Mouse (Mus musculus) forebrain, postnatal 0 days (tissue): Measurements from ENCODE around the gene Ccdc57. TPM values are rescaled to one million over a fixed set of nuclear protein-coding genes. Genes with fewer than 3 reads are reported as not detected.

Experiments
- ATAC-seq: fragments of 200-750 bp; cut with Nextera tagmentation; 2 replicates; pipeline ENCODE4 v1.8.0; 2017; ENCODE audit warnings: mild to moderate bottlenecking, moderate library complexity
- DNase-seq: peaks from one replicate; pipeline ENCODE4 v3.0.0-alpha.2; 2015
- H3K27ac ChIP-seq: fragments of 300-500 bp; sonication (generic); 2 replicates; pipeline ENCODE4 v1.5.1; 2014; ENCODE audit warnings: low read depth, mild to moderate bottlenecking, antibody characterized with exemption, low read length, moderate library complexity, mixed read lengths
- H3K27me3 ChIP-seq: fragments of 300-500 bp; sonication (generic); 2 replicates; pipeline ENCODE4 v1.6.1; 2014; ENCODE audit warnings: mild to moderate bottlenecking, low read length, mixed read lengths; ENCODE audit not compliant: insufficient read depth
- H3K36me3 ChIP-seq: fragments of 300-500 bp; sonication (generic); 2 replicates; pipeline ENCODE4 v1.6.1; 2014; ENCODE audit warnings: mild to moderate bottlenecking, moderate library complexity; ENCODE audit not compliant: insufficient read depth
- H3K4me1 ChIP-seq: fragments of 300-500 bp; sonication (generic); 2 replicates; pipeline ENCODE4 v1.6.1; 2014; ENCODE audit warnings: antibody characterized with exemption; ENCODE audit not compliant: insufficient read depth
- H3K4me2 ChIP-seq: fragments of 300-500 bp; sonication (generic); 2 replicates; pipeline ENCODE4 v1.6.1; 2014; ENCODE audit warnings: low read depth, mild to moderate bottlenecking, moderate library complexity
- H3K4me3 ChIP-seq: fragments of 300-500 bp; sonication (generic); 2 replicates; pipeline ENCODE4 v1.5.1; 2014; ENCODE audit warnings: low read depth, low read length, mixed read lengths
- H3K9ac ChIP-seq: fragments of 300-500 bp; sonication (generic); 2 replicates; pipeline ENCODE4 v1.6.1; 2014; ENCODE audit warnings: mild to moderate bottlenecking
- H3K9me3 ChIP-seq: fragments of 300-500 bp; sonication (generic); 2 replicates; pipeline ENCODE4 v1.6.1; 2016; ENCODE audit warnings: low read length
- CTCF ChIP-seq: sonication (generic); IDR thresholded peaks from 2 replicates; pipeline ENCODE4 v1.5.1; 2016; ENCODE audit warnings: antibody characterized with exemption, control low read depth, low read depth
- WGBS: fragments of 180-500 bp; shearing (Covaris S2); extraction: QIAGEN DNeasy Blood & Tissue Kit; methylation state at CpG from one replicate; pipeline ENCODE4 v1.1.7; 2014; 5-methylcytosine and 5-hydroxymethylcytosine counted together
- polyA plus RNA-seq: library from polyadenylated mRNA; unstranded; fragments of >200 nt; fragmentation: Nextera tagmentation; extraction: Ambion mirVana; gene quantifications from 2 replicates; pipeline ENCODE4 v1.2.1, GENCODE M21; 2015
- total RNA-seq: library from RNA; depleted of rRNA; stranded (reverse); fragments of >200 nt; gene quantifications from 2 replicates; pipeline ENCODE4 v1.2.3, GENCODE M21; 2014

The Ccdc57 gene
- total and polyA plus RNA-seq, 2 experiments from 2014 or later: 6.9 to 11.6 TPM

DNA sequence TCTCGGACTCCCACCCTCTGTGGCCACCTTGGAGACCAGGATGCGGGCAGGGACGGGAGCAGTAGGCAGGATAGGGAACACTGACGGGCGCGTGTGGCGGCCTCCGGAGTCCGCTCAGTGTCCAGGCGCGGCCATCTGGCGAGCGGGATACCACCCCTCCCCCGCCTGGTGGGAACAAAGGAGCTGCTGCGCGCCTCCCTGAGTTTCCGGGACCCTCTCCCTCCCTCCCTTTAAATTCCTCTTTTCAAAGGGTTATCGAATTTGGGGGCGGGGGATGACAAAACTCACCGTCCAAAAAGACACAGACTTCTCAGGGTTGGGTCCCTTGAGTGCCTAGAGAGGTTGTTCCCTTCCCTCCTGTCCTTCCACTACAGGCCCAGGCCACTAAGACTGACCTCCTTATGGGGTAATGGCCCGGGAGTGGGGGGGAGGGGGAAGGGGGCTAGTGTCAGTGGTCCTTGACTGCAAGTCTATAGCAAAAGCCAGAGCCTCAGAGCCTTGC is 107.8 kb downstream of the Ccdc57 start:
- Histone ChIP-seq H3K27me3 (no peaks in the 10 kb centered on the region), H3K27ac (peak overlapping the region; percentile 99), H3K4me1 (peaks cover 25% of the 10 kb centered on the region), H3K9ac (peak overlapping the region; percentile 88), H3K4me2 (peak overlapping the region; percentile 93), H3K36me3 (peaks cover 22% of the 10 kb centered on the region), H3K4me3 (peak overlapping the region; percentile 75), H3K9me3 (no peaks in the 10 kb centered on the region)
- DNase-seq (no peak), ATAC-seq (no peak; the same call in 1 of the 2 replicates)
- 2% methylated on average over 21 of the region's 21 CpGs for WGBS
- no peak for TF ChIP-seq CTCF

GRCm38 (mm10) chr11:120823956-120824786 is 108.5 kb downstream of the Ccdc57 start, which contains the start of gene Fasn:
Gene Fasn (minus strand): TSS chr11:120824547.
- peak; percentile 77 for TF ChIP-seq CTCF
- Histone ChIP-seq H3K9ac (peak within 1 kb of the TSS; percentile 88), H3K27ac (peak within 1 kb of the TSS; percentile 99), H3K27me3 (no peaks in the 10 kb centered on the region), H3K4me3 (peak within 1 kb of the TSS; percentile 75), H3K4me2 (peak within 1 kb of the TSS; percentile 93), H3K9me3 (no peaks in the 10 kb centered on the region), H3K36me3 (peaks cover 28% of the 10 kb centered on the region), H3K4me1 (peaks cover 25% of the 10 kb centered on the region)
- ATAC-seq (peak; percentile 92), DNase-seq (peak; percentile 98)
- 3% methylated on average over 93 of the region's 109 CpGs for WGBS

DNA sequence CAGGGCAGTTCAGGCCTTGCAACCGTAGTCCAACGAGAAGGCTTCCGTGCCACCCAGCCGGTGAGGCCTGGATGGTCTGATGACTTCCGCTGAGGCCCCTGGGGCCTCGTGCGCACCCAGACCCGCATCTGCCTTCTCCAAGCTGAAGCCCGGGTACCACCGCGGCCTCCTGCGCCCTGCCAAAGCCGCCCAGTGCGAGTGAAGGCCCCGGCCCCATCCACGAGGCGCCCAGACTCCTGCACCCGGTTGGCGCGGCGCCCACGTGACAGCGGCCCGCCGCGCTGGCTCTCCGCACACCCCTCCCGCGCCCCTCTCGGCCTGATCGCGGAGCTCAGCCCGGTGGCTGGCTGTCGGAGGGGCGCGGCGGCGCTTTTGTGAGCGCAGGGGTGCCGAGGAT is 109.1 kb downstream of the Ccdc57 start:
- Histone ChIP-seq H3K27me3 (no peaks in the 10 kb centered on the region), H3K36me3 (peaks cover 35% of the 10 kb centered on the region), H3K27ac (peak overlapping the region; percentile 99), H3K4me1 (peaks cover 25% of the 10 kb centered on the region), H3K9me3 (no peaks in the 10 kb centered on the region), H3K4me3 (peak overlapping the region; percentile 75), H3K4me2 (peak overlapping the region; percentile 93), H3K9ac (peak overlapping the region; percentile 88)
- DNase-seq: no peak
- 5% methylated on average over 31 of the region's 40 CpGs for WGBS
- no peak for TF ChIP-seq CTCF
- ATAC-seq: peak; percentile 37

DNA sequence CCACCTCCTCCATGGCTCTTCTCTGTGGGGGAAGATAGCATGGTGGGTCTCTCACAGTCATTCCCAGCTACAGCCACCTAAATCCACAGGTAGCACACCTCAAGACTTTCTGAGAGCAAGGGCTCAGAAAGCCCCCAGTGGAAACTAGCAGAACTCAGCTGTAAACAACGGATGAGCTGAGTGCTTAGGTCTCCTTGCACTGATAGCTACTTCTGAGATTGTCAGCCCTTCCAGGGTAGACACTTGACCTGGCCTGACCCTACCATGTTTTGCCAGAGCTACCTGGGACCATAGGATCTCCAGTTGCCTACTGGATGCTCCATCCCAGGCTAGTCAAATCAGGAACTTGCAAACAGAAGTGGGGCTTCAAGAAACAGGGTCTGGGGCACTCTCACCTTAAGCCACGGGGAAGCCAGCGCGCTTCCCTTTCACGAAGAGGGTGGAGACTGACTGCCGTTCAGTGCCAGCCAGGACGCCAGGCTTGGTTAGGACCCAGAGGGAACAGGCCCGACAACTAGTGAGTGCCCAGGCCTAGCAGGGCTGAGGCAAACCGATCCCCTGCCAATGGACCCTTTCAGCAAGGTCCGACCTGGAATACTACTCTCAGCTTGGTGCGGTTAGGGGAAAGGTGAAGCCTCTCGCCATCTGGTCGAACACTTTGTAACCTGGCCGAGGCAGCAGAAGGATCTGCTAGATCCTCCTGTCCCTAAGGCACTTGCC is 109.7 kb downstream of the Ccdc57 start:
- no peaks in the 10 kb centered on the region for H3K9me3 ChIP-seq
- under 1% methylated on average over 14 of the region's 14 CpGs for WGBS

DNA sequence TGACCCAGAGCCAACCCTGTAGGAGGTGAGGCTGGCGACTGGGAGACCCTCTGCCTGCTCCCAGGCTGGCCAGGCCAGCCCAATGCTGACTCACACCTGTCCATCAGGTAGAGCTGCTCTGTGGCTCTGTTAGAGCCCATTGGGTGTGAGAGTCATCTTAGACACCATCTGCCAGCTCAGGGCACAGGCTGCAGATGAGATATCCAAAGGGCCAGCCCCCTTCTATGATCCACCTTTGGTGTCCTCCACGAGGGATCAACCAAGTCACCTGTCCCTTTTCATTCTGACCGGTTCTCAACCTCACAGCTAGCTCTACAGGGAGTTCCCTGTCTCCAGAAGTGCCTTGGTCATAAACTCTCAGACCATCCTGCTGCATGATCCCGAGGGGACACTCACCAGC is 110.4 kb downstream of the Ccdc57 start:
- 65% methylated on average over 4 of the region's 4 CpGs for WGBS
- H3K4me3 ChIP-seq: peak overlapping the region; percentile 75

More for the DNA sequence above, 109.7 kb downstream of the Ccdc57 start:
- peaks cover 40% of the 10 kb centered on the region for H3K36me3 ChIP-seq
- peak overlapping the region; percentile 88 for H3K9ac ChIP-seq
- DNase-seq (peak; percentile 36), ATAC-seq (no peak)
- peak overlapping the region; percentile 93 for H3K4me2 ChIP-seq
- H3K27me3 ChIP-seq: no peaks in the 10 kb centered on the region
- peak overlapping the region; percentile 99 for H3K27ac ChIP-seq
- peaks cover 25% of the 10 kb centered on the region for H3K4me1 ChIP-seq
- H3K4me3 ChIP-seq: peak overlapping the region; percentile 75
- no peak for TF ChIP-seq CTCF

GRCm38 (mm10) chr11:120821076-120821922 is 111.4 kb downstream of the Ccdc57 start:
- ATAC-seq: no peak
- H3K27ac ChIP-seq: no peak overlapping the region
- no peaks in the 10 kb centered on the region for H3K27me3 ChIP-seq

More for the DNA sequence above, 110.4 kb downstream of the Ccdc57 start:
- H3K9ac ChIP-seq: peak overlapping the region; percentile 88
- H3K9me3 ChIP-seq: no peaks in the 10 kb centered on the region
- ATAC-seq (no peak), DNase-seq (no peak)
- H3K27me3 ChIP-seq: no peaks in the 10 kb centered on the region
- peaks cover 47% of the 10 kb centered on the region for H3K36me3 ChIP-seq
- H3K4me1 ChIP-seq: peaks cover 25% of the 10 kb centered on the region
- no peak overlapping the region for H3K27ac ChIP-seq
- peak overlapping the region; percentile 93 for H3K4me2 ChIP-seq
- TF ChIP-seq CTCF: no peak

More at GRCm38 (mm10) chr11:120821076-120821922, 111.4 kb downstream of the Ccdc57 start:
- no peak for DNase-seq
- Histone ChIP-seq H3K9me3 (no peaks in the 10 kb centered on the region), H3K4me1 (peaks cover 25% of the 10 kb centered on the region), H3K4me2 (peak overlapping the region; percentile 93), H3K36me3 (peaks cover 55% of the 10 kb centered on the region), H3K4me3 (peak overlapping the region; percentile 11; the same call in 1 of the 2 replicates), H3K9ac (peak overlapping the region; percentile 10; the same call in 1 of the 2 replicates)
- TF ChIP-seq CTCF: no peak
- 68% methylated on average over 14 of the region's 14 CpGs for WGBS
